Mouse (Mus musculus): ENCODE results near the gene Krt8.

DNA sequence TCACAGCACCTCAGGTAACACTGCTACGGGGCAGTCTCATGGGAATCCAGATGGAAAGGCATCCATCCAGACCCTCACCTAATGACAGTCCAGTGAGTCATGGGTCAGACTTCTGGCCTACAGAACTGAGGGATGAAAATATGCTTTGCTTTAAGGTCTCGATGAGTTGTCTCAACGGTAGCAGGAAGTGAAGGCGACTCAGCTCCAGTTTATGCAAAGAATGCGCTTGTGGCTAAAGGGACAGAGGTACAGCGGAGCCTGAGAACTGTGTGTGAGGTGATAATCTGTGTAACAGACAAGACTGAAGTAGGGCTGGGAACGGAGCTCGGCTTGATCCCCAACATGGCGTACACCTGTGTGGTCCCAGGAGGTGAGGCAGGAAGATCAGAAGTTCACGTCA, 41.4 kb upstream of the Krt8 start:
- TF ChIP-seq EP300 (IDR thresholded peaks at IDR 0.05; ENCODE audit: low read depth): no peak
- no peak for TF ChIP-seq CTCF (IDR thresholded peaks at IDR 0.05; ENCODE audit: low read depth)

All from heart, postnatal 0 days (tissue).